Mouse (Mus musculus) heart, postnatal 14 days (tissue): ENCODE data around the gene Pex16. TPM values are rescaled to one million over a fixed set of nuclear protein-coding genes. Genes with fewer than 3 reads are reported as not detected.
A peak's percentile ranks its signal among the peaks of the same experiment; 100 is the strongest.

Source experiments
- DNase-seq, 2 experiments: peaks; one replicate each; pipeline ENCODE4 v3.0.0; 2021 to 2022
- intact Hi-C: fragments of 180-260 bp; cut with DNase I; formaldehyde crosslinking; loops from one replicate; pipeline ENCODE4 v1.15.1; 2025
- microRNA-seq, 2 experiments: library from miRNA; unstranded; fragments of <30 nt; microRNA quantifications; one replicate each; pipeline ENCODE4 v1.2.0; 2021 to 2022
- total RNA-seq, 2 experiments: library from RNA; stranded (reverse); gene quantifications; 2 replicates each; pipeline ENCODE4 v1.2.3; 2021

Gene Pex16
- total RNA-seq, 2 experiments from 2014 or later, result 23.6 to 25.1 TPM

DNA sequence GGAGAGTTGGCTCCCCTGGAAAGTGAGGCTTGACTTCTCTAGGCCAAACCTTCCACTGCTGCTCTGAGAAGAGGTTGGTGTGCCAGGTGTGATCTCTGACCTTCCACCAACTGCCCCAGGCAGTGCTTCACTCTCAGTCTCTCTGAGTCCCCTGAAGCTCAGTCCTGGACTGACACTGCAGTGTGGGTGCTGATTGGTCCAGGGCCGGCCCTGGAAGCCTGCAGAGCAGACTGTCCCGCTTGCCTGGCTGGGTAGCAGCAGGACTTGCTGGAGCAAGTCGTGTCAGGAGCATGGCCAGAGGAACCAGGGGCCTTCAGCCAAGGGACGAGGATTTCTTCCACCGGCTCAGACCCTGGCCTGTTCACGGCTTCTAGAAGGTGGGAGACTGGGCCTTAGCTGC, 30.3 kb downstream of the Pex16 start:
- no peak for DNase-seq
- intact Hi-C loops, result no loop called here

DNA sequence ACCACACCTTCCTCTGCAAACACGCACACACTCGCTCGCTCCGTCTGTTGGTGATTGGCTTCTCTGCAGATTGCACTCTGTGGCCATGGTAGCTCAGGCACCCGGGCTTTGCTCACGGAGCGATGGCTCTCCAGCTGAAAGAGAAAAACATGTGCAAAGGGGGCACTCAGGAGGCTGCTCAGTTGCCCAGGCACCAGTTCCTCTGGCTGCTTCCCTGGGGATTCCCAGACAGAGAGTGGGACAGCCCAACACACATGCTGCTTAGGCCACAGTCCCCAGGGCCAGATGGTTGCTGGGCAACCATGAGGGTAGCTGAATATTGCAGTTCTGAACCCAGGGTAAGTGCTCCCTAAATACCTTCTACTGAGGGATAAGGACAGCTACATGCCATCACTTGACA, 31.2 kb downstream of the Pex16 start:
- DNase-seq, result no peak
- intact Hi-C loops, result no loop called here

DNA sequence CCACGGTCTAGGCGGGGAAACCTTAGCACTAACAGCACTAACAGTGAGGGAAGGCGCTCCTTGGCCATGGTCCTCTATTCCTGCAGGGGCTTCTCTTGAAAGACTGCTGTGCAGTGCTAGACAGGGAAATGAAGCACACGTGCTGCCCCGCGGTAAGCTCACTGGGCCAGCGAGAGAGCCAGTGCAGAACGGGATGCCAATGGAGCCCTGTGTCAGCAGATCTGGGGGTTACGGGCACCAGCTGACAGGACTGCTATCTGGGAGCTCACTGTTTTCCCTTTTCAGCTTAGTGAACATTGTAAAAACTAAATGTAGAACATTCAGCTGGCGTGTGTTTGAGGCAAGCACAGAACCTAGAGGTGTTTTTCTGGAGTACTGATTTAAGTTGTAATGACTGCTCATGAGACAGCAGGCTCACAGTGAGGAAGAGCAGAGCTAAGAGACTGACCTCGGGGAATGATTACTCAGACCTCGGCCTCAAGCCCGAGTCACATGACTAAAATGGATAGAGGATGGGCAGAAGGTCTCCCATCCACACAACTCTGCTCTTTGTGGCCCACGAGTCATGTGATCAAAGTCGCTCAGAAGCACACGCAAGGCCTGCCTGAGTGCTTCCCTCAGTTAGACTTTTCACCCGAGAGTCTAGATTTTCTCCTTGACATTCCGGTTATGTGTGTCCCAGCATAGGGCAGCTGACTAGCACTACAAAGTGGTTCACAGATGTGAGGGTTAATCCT, 34.0 kb downstream of the Pex16 start:
- DNase-seq, result no peak
- intact Hi-C loops, result no loop called here

DNA sequence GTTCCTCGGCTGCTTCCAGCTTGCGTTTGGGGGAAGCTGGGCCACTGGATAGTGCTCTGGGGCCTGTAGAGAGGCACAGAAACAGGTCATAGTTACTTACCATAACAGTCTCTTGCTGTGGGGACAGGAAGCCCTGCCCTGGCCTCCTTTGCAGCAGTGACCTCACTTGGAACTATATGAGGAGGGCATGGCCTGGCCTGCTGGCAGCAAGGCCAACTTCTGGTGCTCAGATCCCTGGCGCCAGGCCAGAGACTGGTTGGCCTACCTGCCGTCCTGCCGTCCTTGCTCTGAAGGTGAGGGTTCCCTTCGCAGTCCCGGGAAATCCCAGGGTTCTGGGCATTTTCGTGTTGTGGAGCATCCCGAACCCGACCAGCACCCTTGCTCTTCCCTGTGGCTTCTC, 37.2 kb downstream of the Pex16 start:
- intact Hi-C loops, result no loop called here
- no peak for DNase-seq

DNA sequence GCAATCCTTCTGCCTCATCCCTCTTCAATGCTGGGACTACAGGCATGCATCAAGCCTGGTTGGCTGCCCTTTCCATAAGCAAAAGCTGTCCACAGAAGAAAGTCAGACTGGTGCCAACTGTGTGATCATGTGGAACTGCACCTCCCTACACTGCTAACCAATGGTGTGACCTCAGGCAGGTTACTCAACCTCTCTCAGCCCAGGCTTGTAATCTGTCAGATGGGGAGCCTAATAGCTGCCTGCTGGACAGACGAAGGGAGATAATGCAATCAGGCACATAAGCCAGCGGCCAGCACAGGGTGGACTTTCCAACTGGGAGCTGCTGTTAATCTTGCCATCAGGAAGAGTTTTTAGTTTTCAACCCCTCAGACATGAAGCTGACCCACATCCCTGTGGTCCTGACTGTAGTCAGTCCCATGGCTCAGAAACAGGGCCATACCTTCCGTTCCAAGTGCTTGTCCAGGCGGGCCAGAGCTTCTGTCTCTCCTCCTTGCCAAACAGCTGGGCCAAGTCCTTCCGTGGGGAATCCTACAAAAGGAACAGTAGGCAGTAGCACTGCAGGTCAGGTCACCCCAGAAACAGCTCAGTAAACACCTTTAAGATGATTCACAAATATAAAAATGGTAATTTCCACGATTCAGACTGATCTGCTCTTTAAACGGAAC, 47.4 kb downstream of the Pex16 start:
- intact Hi-C loops, result no loop called here
- no peak for DNase-seq

DNA sequence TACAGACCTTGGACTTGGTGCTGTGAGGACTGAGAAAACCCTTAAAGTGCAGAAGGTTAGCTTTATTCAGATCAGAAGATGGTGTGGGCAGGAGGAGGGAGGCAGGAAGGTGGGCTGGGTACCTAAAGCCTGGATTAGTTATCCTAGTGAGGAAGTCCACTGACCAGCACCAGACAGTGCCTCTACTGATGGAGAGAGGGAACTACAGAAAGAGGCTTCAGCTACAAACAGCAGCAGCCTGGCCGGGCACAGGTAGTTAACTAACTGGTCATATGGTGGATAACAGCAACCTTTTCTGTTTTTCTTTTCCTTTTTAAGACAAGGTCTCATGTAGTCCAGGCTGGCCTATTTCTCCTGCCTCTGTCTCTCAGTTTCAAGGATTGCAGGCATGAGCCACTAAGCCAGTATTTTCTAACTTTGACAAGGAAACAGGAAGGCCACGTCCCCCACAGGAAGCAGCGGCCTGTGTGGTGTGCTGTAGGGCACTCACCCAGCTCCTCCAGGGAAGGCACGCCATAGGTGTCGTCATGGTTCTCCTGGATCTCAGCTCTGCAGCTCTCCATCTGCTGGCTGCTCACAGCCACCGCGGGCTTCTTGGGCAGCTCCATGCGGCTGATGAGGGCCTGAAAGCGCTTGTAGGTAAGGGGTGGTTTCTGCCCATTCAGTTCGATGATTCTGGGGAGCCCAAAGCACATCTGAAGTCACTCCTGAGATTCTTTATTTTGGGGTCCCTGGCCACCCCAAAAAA, 48.1 kb downstream of the Pex16 start:
- intact Hi-C loops, result no loop called here
- DNase-seq, result no peak

DNA sequence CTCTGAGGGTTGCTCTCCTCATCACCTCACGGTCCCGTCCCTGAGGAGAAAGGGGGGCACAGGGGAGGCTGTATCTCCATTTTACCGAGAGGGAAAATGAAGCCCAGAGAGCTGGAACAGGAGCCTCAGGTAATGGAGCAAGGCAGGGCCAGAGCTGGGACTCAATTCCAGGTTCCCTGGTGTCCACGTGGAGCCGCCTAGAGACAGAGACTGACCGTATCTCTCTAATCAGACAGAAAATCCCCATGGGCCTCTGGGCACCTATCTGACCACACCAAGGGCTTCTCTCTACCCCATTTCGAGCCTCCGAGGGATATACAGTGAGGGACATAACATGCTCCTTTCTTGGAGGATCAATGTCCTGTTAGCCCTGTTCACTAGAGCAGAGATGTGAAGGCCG, 48.7 kb downstream of the Pex16 start:
- no peak for DNase-seq
- intact Hi-C loops, result no loop called here

DNA sequence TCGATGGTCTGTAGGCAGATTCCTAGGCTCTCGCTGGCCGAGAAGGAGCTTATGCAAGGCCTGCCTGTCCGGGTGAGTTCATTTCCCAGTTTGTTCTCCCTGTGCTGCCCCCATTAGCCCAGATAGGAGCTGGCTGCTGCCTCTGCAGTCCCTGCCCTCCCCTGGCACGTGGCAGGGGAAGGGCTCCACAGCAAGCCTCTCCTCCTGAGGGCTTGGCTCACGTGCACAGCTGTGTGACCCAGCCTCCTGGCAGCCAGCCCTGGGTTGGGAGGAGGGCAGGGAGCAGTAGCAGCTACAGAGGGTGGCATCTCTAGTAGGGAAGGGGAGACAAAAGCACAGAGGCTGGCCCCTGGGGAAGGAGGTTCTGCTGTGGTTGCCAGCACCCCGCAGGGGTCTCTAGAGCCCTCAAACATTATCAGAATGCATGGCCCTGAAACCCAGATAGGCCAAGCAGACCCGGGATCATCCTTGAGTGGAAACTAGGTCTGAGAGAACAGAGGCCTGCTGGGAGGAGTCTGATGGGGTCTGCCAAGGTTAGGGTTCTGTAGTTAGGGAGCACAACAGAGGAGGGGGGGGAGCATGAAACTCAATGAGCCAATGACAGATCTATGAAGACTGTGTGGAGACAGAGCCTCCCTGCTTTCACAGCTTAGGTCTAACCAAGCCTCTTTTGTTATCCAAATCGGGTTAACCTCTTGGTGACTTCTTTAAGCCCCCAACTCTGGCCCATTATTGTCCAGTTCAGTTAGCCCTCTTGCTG, 49.4 kb downstream of the Pex16 start:
- intact Hi-C loops, result no loop called here
- DNase-seq, result peak; percentile 92 to 98

DNA sequence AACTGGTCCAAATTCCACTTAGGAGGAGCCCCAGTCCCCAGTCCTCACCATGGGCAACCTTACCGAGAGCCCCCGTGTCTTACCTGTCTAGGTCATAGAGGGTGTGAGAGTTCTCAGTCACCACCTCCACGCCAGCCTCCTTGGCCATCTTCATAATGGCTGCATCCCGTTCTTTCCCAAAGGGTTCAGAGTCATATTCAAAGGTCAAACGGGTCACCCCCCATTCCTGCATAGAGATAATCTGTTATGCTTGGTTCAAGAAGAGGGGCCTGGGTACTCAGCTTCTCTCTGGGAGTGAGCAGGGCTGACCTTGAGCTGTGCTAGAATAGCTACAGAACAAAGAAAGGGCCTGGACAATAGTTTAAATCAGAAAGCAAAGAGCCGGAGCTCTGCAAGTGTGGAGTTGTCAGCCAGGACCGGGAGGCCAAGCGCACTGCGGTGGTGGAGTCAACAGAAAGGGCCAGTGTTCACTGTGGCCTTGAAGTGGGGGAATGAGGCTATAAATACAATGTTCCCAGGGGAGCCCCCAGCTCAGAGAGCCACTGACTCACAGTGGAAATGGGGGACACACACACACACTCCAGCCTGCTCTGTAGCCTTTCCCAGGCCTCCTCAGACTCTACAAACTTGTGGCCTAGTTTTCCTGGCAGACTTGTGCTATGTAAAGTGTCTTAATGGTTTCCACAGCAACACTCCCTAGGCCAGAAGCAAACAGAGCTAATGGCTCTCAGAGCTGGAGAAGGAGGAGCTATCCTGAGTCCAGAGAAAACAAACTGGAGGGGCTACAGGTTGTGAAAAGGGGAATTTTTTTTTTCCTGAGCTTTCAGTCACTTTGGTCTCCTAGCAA, 50.2 kb downstream of the Pex16 start:
- intact Hi-C loops, result no loop called here
- peak; percentile 61 to 63 for DNase-seq

DNA sequence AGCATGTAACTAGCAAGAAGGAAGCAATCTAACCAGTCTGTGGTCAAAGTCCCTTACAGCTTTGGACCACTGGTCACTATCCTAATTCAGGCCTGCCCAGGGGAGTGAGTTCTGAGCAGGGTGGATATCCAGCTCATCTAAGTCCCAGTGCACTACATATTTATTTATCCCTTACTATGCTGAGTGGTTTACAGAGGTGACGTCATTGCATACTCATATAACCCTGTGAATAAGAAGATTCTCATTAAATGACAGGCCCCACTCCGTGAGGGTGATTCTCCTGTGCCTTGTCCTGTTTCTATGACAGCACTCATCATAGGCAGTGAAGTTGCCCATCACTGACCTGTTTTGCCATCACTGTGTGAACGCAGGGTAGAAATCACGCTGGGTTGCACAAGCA, 50.9 kb downstream of the Pex16 start:
- intact Hi-C loops, result no loop called here
- DNase-seq, result no peak

DNA sequence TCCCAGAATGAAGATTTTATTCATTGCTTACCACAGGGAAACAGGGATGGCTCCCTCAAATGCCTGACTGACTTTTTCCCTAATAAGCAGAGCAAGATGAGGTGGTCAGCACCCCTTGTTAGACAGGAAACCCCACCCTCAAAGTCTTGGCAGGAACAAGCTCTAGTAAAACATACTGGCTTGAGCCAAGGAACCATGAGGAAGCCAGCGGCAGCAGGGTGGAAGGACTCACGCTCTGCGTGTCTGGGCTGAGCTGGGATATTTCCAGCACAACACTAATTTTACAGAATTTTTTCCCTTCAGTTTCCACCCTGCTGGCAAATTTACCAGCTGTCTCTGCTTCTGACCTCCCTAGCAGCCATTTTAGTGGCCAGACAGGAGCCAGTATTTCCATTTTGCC, 52.0 kb downstream of the Pex16 start:
- intact Hi-C loops, result no loop called here
- DNase-seq, result peak; percentile 56 to 70

DNA sequence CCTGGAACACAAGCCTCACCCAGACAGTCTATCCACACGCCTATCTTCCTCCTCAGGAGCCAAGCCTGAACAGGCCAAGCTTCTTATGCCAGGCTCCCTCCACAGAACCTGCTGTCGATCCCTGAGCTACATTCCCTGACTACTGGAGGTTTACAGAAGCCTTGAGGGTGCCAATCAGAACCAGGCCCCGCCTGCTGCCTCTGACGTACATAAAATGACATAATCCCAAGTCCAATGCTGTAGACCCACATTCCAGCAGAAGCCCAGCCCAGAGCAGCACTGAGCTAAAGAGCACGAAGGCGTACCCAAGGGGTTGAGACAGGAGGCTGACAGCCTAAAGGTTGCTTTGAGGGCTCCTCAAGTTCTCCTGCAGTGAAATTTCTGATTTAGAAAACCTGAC, 53.4 kb downstream of the Pex16 start:
- DNase-seq, result peak; percentile 67 to 79
- intact Hi-C loops, result no loop called here

DNA sequence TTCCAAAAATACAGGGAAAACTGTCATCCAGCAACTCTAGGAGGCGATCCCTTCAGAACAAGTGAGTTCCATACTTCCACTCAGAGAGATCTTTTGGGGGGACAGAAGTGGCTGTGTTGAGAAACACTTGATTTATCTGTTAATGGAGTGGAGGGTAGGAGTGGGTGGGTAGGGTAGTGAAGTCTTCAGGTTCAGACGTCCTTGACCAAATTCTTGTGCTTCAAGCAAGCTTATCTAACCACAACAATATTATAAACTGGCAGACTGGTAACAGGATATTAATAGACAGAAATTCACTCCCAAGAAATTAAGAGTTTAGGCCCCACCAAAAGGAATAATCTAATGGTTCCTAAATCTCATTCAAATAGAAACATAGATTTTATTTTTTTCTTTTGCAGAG, 55.6 kb downstream of the Pex16 start:
- no peak for DNase-seq
- intact Hi-C loops, result loop anchor here (5.0 to 10.0 kb wide), 2 partner anchors 373 to 495 kb away; partner anchors contain the start of gene Mdk

Small RNAs within 50 kb of the gene (microRNA-seq; reads per million reads assigned to microRNA genes)
- 0.27 to 3.6 reads per million in 2 experiments for gene Mir7000

Other genes starting within 250 kb of the Pex16 start
- under 1 TPM; 0.32 to 0.36 TPM for gene Large2, start 193 bp downstream of the Pex16 start, total RNA-seq
- 1 to 10 TPM; 1.4 to 1.9 TPM for gene 1700029I15Rik, start 7.9 kb downstream of the Pex16 start, total RNA-seq
- gene Mapk8ip1, start 26.6 kb downstream of the Pex16 start, total RNA-seq, result 1 to 10 TPM; 7.4 to 8.6 TPM
- gene Cry2, start 59.4 kb downstream of the Pex16 start, total RNA-seq, result 10 to 100 TPM; 20.9 to 26.6 TPM
- 1 to 10 TPM; 5.5 to 5.6 TPM for gene Slc35c1, start 85.9 kb downstream of the Pex16 start, total RNA-seq
- 1 to 10 TPM; 5.6 to 6.3 TPM for gene Chst1, start 225.0 kb downstream of the Pex16 start, total RNA-seq